Mouse (Mus musculus) cerebellum, adult 9-11 months (tissue): Measurements from ENCODE around the gene Olfr295.

Source experiments
- DNase-seq: peaks from one replicate; pipeline ENCODE4 v3.0.0; 2022

Olfr295 gene

GRCm38 (mm10) chr7:86583562-86583961, at the start of gene Olfr295:
TSS of gene Olfr295 (plus strand) at chr7:86583862.
- DNase-seq: no peak

DNA sequence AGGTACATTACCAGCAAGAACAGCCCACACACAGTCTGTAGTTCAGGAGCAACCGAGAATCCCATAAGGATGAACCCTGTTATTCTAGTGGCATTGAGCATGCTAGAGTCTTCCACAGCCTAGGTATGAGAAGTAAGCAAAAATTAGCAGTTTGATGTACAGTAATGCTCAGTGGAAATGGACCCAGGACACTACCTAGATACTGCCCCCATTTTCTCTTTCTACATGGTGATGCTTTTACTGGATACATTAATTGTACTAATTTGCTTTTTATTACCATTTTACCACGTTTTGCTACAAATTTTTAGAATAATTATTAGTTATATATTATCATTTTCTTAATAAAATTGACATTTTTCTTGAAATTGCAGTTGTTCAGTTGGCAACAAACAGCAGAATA, 32.9 kb downstream of the Olfr295 start, which contains the start of gene Olfr294:
Gene Olfr294, minus strand, starts transcription at position 101 of the 400 bp plus-strand sequence.
- DNase-seq: no peak
